Mouse (Mus musculus) adrenal gland, postnatal 36 days (tissue): ENCODE results near the gene Cnnm3. TPM values are rescaled to one million over a fixed set of nuclear protein-coding genes. Genes with fewer than 3 reads are reported as not detected.
A peak's percentile ranks its signal among the peaks of the same experiment; 100 is the strongest.

Experiments used
- DNase-seq, 2 experiments: peaks; one replicate each; pipeline ENCODE4 v3.0.0; 2021; ENCODE audit warnings: mixed read lengths in 1 of 2
- long read RNA-seq, 2 experiments: library from polyadenylated mRNA; stranded (forward); transcript quantifications; one replicate each; pipeline ENCODE4 v2.0.0; 2021; ENCODE audit warnings: borderline sequencing depth in 2 of 2
- total RNA-seq, 2 experiments: library from RNA; stranded (reverse); gene quantifications; 2 replicates each; pipeline ENCODE4 v1.2.3; 2021

Cnnm3 gene
- total RNA-seq: 10 to 100 TPM; 21.5 to 34.2 TPM
- long read RNA-seq, experiment 1, full-length matches to known transcripts: 7 of 10 reads
- long read RNA-seq, experiment 1, partial matches to known transcripts: 2 of 10 reads
- long read RNA-seq, experiment 1, other reads (novel, unspliced or antisense): 1 of 10 reads
- long read RNA-seq, experiment 2, full-length matches to known transcripts: 11 of 12 reads
- long read RNA-seq, experiment 2, partial matches to known transcripts: 0 of 12 reads
- long read RNA-seq, experiment 2, other reads (novel, unspliced or antisense): 1 of 12 reads

GRCm38 (mm10) chr1:36511289-36512021, at the start of gene Cnnm3:
Gene Cnnm3, plus strand, starts transcription at chr1:36511867.
- DNase-seq: peak; percentile 100

- DNase-seq: no peak
Observed at GRCm38 (mm10) chr1:36465641-36466160, 46.0 kb upstream of the Cnnm3 start.

GRCm38 (mm10) chr1:36467446-36467845, 44.2 kb upstream of the Cnnm3 start:
- DNase-seq: no peak

- peak in 1 of 2 experiments; percentile 14 for DNase-seq
Observed at GRCm38 (mm10) chr1:36469811-36470444, 41.7 kb upstream of the Cnnm3 start.

GRCm38 (mm10) chr1:36471181-36472105, 40.2 kb upstream of the Cnnm3 start, which contains the start of gene Cnnm4:
Gene Cnnm4, plus strand, starts transcription at chr1:36471620.
- peak; percentile 91 to 93 for DNase-seq

- no peak for DNase-seq
Observed at GRCm38 (mm10) chr1:36472106-36472440, 39.6 kb upstream of the Cnnm3 start.

GRCm38 (mm10) chr1:36473211-36473780, 38.4 kb upstream of the Cnnm3 start:
- no peak for DNase-seq

GRCm38 (mm10) chr1:36474646-36475045, 37.0 kb upstream of the Cnnm3 start:
- DNase-seq: no peak

- no peak for DNase-seq
Observed at GRCm38 (mm10) chr1:36475480-36476110, 36.1 kb upstream of the Cnnm3 start.

- no peak for DNase-seq
Observed at GRCm38 (mm10) chr1:36476426-36476825, 35.2 kb upstream of the Cnnm3 start.

GRCm38 (mm10) chr1:36478343-36478795, 33.3 kb upstream of the Cnnm3 start:
- peak in 1 of 2 experiments; percentile 9 for DNase-seq

GRCm38 (mm10) chr1:36479903-36480899, 31.5 kb upstream of the Cnnm3 start:
- no peak for DNase-seq

GRCm38 (mm10) chr1:36483825-36484224, 27.8 kb upstream of the Cnnm3 start:
- no peak for DNase-seq

- no peak for DNase-seq
Observed at GRCm38 (mm10) chr1:36485080-36485479, 26.6 kb upstream of the Cnnm3 start.

- no peak for DNase-seq
Observed at GRCm38 (mm10) chr1:36487111-36487510, 24.6 kb upstream of the Cnnm3 start.

- no peak for DNase-seq
Observed at GRCm38 (mm10) chr1:36489661-36490060, 22.0 kb upstream of the Cnnm3 start.

- DNase-seq: peak; percentile 42 to 60
Observed at GRCm38 (mm10) chr1:36492416-36493139, 19.1 kb upstream of the Cnnm3 start.

GRCm38 (mm10) chr1:36493299-36493698, 18.4 kb upstream of the Cnnm3 start:
- no peak for DNase-seq

- DNase-seq: peak; percentile 27 to 44
Observed at GRCm38 (mm10) chr1:36496719-36497118, 14.9 kb upstream of the Cnnm3 start.
